Mouse (Mus musculus) thymus, adult 2 months (tissue): Measurements from ENCODE around the gene Meis2. TPM values are rescaled to one million over a fixed set of nuclear protein-coding genes. Genes with fewer than 3 reads are reported as not detected.

Source experiments
- DNase-seq: peaks from one replicate; pipeline ENCODE4 v3.0.0; 2021
- H3K27ac ChIP-seq: fragments of 200-500 bp; 2 replicates; pipeline ENCODE4 v1.5.1; 2012; ENCODE audit warnings: low read length, control low read depth; ENCODE audit not compliant: control insufficient read depth, insufficient read depth
- H3K27me3 ChIP-seq: fragments of 200-500 bp; 2 replicates; pipeline ENCODE4 v1.6.1; 2012; ENCODE audit warnings: mild to moderate bottlenecking, low read length, moderate library complexity, mixed read lengths; ENCODE audit not compliant: control insufficient read depth, insufficient read depth
- H3K36me3 ChIP-seq: fragments of 200-500 bp; 2 replicates; pipeline ENCODE4 v1.6.1; 2012; ENCODE audit warnings: mild to moderate bottlenecking, low read length, moderate library complexity; ENCODE audit not compliant: control insufficient read depth, insufficient read depth
- H3K4me1 ChIP-seq: fragments of 200-500 bp; replicated peaks from 2 replicates; pipeline ENCODE4 v1.6.1; 2012; ENCODE audit warnings: low read length; ENCODE audit not compliant: control insufficient read depth, insufficient read depth
- H3K4me3 ChIP-seq: fragments of 200-500 bp; 2 replicates; pipeline ENCODE4 v1.5.1; 2012; ENCODE audit warnings: mild to moderate bottlenecking, low read length, control low read depth, moderate library complexity; ENCODE audit not compliant: control insufficient read depth, insufficient read depth
- CTCF ChIP-seq: fragments of 200-500 bp; IDR thresholded peaks from 2 replicates; pipeline ENCODE4 v1.5.1; 2012; ENCODE audit warnings: mild to moderate bottlenecking, control low read depth, low read length, moderate library complexity, borderline replicate concordance; ENCODE audit not compliant: control insufficient read depth, poor library complexity, insufficient read depth; ENCODE audit errors: extremely low read depth
- POLR2A ChIP-seq: fragments of 200-500 bp; IDR thresholded peaks from 2 replicates; pipeline ENCODE4 v1.6.1; 2012; ENCODE audit warnings: mild to moderate bottlenecking, low read length, control low read depth, moderate library complexity; ENCODE audit not compliant: control insufficient read depth, poor library complexity, insufficient read depth; ENCODE audit errors: extremely low read depth
- WGBS: fragments of 180-500 bp; shearing (Covaris S2); methylation state at CpG from one replicate; pipeline ENCODE4 v1.1.7; 2018; 5-methylcytosine and 5-hydroxymethylcytosine counted together
- polyA plus RNA-seq: library from polyadenylated mRNA; depleted of rRNA; stranded (reverse); fragments of >200 nt; gene quantifications from 2 replicates; pipeline ENCODE4 v1.2.3, GENCODE M21; 2012

Meis2 gene
- polyA plus RNA-seq, 1 experiment: 10.5 TPM

DNA sequence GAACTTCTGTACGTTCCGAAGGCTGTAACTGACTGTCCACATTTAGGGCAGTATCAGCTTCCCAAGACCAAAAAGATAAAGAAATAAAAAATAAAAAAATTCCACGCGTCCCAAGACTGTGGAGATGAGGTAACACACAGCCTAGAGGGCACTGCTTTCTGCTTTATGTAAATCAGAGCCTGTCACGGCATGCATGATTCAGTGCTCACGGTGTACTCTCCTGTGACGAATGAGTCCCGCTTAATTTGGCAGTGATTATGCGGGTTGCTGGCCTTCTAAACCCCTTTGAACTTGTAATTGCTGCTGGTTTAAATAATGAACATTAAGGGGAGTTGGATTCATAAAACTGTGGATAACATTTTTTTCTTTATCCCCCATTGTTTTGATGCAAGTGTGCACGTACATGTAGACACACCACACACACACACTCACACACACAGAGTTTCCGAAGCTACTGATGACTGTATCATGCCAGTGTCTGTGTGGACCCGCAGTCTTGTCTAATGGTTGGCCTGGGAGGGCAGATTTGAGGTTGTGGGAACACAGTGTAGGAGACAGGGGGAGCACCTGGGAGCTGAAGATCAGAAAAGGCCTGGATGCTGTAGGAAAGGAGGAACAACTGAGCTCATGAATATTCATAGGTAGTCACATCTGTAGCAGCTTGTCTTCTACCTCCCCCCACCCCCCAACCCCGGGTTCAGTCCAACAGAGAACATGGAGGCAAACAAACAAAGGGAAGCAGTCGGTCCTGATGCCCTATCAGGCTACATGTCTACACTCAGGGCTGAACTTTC is 85.8 kb downstream of the Meis2 start:
- TF ChIP-seq CTCF (no peak), POLR2A (no peak)
- Histone ChIP-seq H3K4me3 (no peak overlapping the region), H3K27ac (no peak overlapping the region), H3K36me3 (no peaks in the 10 kb centered on the region), H3K4me1 (no peaks in the 10 kb centered on the region), H3K27me3 (no peaks in the 10 kb centered on the region)
- WGBS: 88% methylated on average over 14 of the region's 14 CpGs
- no peak for DNase-seq

- Histone ChIP-seq H3K27ac (no peak overlapping the region), H3K4me1 (no peaks in the 10 kb centered on the region), H3K36me3 (no peaks in the 10 kb centered on the region), H3K4me3 (no peak overlapping the region), H3K27me3 (no peaks in the 10 kb centered on the region)
- 33% methylated on average over 5 of the region's 5 CpGs for WGBS
- TF ChIP-seq CTCF (no peak), POLR2A (no peak)
- DNase-seq: no peak
Observed at GRCm38 (mm10) chr2:115978666-115979065, 87.0 kb downstream of the Meis2 start.

DNA sequence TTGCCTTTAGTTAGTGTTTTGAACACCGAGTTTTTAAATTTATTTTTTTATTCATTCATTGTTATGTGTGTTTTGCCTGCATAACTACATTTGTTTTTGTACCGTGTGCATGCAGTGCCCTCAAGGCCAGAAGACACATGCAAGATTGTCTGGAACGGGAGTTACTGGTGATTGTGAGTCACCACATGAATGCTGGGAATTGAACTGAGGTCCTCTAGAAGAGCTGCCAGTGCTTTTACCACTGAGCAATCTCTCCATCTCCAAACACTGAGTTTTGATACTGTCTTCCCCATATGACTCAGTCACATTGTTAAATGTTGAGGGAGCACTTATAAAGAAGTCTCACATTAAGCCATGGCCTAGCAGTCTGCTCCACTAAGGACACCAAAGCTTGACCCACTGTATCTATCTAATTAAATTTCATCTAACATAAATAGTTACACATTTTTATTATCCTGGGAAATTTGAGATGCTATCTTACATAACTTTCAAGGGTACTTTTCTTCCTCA is 94.3 kb downstream of the Meis2 start:
- H3K4me1 ChIP-seq: no peaks in the 10 kb centered on the region
- H3K27ac ChIP-seq: no peak overlapping the region
- H3K4me3 ChIP-seq: no peak overlapping the region
- WGBS: 95% methylated on average over 3 of the region's 3 CpGs
- H3K36me3 ChIP-seq: no peaks in the 10 kb centered on the region
- TF ChIP-seq CTCF (no peak), POLR2A (no peak)
- no peaks in the 10 kb centered on the region for H3K27me3 ChIP-seq
- DNase-seq: no peak

DNA sequence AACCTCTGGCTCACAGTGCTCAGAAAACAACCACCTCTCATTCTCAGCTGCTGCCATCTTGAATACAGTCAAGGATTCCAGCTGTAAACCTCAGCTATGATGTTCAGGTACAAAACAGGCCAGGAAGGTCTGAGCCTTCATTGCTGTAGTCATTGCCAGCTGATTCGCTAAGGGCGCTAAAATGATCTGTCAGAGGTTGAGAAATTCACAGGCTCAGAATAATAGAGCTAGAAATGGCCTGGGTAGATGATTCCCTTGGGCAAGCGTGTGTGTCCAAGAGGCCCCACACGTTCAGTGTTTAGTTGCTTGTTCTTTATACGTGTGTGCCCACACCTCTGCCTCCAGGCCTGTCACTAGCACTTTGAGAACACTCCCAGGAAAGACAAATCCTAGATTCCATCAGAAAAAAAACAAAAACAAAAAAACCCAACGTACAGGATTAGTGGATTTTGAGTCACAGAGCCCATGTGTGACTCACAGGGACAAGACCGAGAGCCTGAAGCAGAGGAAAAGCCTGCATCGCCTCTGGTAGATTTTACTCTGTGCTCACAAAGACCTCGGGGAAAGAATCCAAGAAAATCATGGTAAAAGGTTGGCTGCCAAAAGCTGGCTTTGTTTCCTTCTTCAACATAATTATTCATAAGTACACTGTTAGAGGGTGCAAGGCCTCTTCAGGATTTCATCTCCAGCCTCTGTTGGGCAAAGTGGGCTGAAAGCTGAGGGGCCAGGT is 95.4 kb downstream of the Meis2 start:
- Histone ChIP-seq H3K27ac (no peak overlapping the region), H3K27me3 (no peaks in the 10 kb centered on the region), H3K4me3 (no peak overlapping the region), H3K4me1 (no peaks in the 10 kb centered on the region), H3K36me3 (no peaks in the 10 kb centered on the region)
- DNase-seq: no peak
- WGBS: 88% methylated on average over 9 of the region's 9 CpGs
- TF ChIP-seq CTCF: no peak
- TF ChIP-seq POLR2A: no peak

- H3K27ac ChIP-seq: no peak overlapping the region
Observed at GRCm38 (mm10) chr2:115969201-115969600, 96.4 kb downstream of the Meis2 start.

GRCm38 (mm10) chr2:115964911-115965310 is 100.7 kb downstream of the Meis2 start:
- Histone ChIP-seq H3K27ac (no peak overlapping the region), H3K4me1 (no peaks in the 10 kb centered on the region), H3K27me3 (no peaks in the 10 kb centered on the region), H3K4me3 (no peak overlapping the region), H3K36me3 (no peaks in the 10 kb centered on the region)
- WGBS: 88% methylated on average over 3 of the region's 3 CpGs
- no peak for TF ChIP-seq POLR2A
- no peak for TF ChIP-seq CTCF
- DNase-seq: no peak

More at GRCm38 (mm10) chr2:115969201-115969600, 96.4 kb downstream of the Meis2 start:
- H3K4me3 ChIP-seq: no peak overlapping the region
- WGBS: 52% methylated on average over 8 of the region's 8 CpGs
- TF ChIP-seq CTCF (no peak), POLR2A (no peak)
- H3K27me3 ChIP-seq: no peaks in the 10 kb centered on the region
- H3K36me3 ChIP-seq: no peaks in the 10 kb centered on the region
- no peak for DNase-seq
- H3K4me1 ChIP-seq: no peaks in the 10 kb centered on the region
